Mouse (Mus musculus) embryo, embryonic 10.5 days (tissue): ENCODE measurements at regions not wholly inside any gene's neighbourhood (a gene's known extent, or its start where the extent isn't known, plus 50 kb on each side); places are given as distances from the start of the nearest gene placed in this dataset.

Experiments used
- DNase-seq: peaks from one replicate; pipeline ENCODE4 v3.0.0-alpha.2; 2015; ENCODE audit warnings: low spot score

- DNase-seq: no peak
Observed at GRCm38 (mm10) chr15:6191845-6192244, 107.7 kb upstream of the Dab2 start.

DNA sequence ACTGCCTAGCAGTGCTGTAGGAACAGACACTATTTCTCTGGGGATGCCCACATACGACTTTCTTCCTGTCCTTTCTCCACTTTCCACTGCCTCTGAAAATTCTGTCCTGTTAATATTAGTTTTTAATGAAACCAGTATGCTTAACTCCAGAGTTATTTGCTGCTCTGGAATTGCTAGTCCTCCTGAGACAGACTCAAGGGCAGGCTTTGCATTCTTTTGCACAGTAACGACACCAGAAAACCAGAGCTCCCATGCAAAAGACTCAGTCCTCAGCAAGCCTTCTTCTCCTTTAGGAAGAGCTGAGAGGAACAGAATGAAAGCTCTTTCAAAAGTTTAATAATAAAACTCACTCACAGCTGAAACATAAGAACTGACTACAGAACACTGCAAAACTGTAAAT lies 92.3 kb upstream of the Dab2 start:
- no peak for DNase-seq

DNA sequence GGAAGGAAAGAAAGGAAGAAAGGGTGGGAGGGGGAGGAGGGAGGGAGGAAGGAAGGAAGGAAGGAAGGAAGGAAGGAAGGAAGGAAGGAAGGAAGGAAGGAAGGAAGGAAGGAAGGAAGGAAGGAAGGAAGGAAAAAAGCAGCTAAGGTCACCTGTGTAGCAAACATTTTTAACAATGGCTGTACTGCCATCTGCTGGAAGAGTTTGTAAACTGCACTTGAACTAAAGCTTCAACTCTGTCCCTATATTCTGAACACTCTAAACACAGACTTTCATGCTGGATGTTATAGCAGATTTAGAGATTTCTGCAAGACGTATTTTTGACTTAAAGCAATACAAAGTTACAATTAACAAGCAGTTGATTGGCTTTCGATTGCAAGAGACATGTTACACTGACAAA lies 90.3 kb upstream of the Dab2 start:
- DNase-seq: peak; percentile 77

DNA sequence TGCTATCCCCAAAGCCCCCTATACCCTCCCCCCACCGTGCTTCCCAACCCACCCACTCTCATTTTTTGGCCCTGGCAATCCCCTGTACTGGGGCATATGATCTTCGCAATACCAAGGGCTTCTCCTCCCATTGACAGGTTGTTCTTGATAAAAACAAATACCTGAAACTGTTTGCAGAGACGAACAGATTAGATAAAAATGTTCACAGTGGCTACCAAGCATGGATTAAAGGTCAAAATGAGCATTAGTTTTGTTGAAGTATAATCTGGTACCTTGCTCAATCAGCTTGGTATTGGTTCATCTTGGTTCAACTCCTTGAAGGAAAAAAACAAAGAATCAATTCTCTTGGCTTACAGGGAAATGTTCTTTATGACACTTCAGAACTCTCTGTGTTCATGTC lies 81.5 kb upstream of the Dab2 start:
- DNase-seq: no peak

GRCm38 (mm10) chr15:6225227-6225626 lies 74.4 kb upstream of the Dab2 start:
- no peak for DNase-seq

DNA sequence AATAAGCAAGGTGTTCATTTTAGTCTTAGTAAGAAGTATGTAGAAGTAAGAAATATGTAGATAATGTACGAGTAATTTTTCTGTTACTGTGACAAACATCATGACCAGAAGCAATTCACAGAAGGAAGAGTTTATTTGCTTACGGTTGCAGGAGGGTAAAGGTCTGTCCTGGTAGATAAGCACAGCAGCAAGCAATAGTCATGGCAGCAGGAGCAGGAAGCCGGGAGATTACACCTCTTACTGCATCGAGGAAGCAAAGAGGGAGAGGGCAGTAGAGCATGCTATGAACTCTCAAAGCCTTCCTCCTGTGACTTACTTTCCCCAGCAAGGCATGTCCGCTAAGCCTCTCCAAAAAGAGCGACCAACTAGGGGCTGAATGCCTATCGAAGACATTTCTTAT lies 69.0 kb upstream of the Dab2 start:
- DNase-seq: no peak

GRCm38 (mm10) chr15:6231308-6232103 lies 68.1 kb upstream of the Dab2 start:
- DNase-seq: no peak

DNA sequence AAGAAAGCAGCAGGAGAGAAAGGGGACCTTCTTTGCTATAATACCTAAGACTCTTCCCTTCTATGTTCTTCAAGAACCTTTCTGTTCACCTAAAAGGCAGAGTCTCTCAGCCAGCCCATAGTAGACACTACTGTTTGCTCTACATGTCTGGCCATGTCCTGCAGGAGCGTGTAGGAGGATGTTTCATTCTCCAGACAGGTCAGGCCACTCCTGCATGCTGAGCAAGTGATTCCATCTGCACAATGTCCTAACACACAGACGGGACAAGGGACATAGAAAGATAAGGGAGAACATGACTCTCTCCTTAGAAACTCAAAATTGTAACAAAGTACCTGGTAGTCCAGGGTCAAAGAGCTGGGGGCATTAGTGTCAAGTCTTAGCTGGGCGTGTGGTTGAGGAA lies 66.0 kb upstream of the Dab2 start:
- DNase-seq: no peak

GRCm38 (mm10) chr15:6236583-6236982 lies 63.0 kb upstream of the Dab2 start:
- no peak for DNase-seq

GRCm38 (mm10) chr15:6237726-6238125 lies 61.9 kb upstream of the Dab2 start:
- no peak for DNase-seq

DNA sequence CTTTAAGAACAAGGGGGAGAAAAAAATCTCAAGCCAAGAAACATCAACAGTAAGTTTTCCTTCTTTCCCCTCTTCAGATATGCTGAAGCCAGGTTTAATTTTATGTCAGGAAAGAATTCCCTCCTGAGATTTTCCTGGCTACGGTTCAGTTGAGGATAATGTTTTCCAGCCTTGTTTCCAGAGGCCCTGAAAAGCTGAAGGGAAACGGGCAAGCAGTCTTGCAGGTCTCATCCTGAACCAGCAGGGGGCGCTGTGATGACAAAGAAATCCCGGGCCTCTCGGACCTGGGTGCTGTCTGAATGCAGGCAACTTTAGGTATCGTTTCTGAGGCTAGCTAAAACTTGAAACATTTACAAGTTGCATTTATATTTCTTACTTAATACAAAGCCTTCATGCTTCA lies 61.5 kb upstream of the Dab2 start:
- peak; percentile 93 for DNase-seq

GRCm38 (mm10) chr15:6238755-6239154 lies 60.8 kb upstream of the Dab2 start:
- no peak for DNase-seq

DNA sequence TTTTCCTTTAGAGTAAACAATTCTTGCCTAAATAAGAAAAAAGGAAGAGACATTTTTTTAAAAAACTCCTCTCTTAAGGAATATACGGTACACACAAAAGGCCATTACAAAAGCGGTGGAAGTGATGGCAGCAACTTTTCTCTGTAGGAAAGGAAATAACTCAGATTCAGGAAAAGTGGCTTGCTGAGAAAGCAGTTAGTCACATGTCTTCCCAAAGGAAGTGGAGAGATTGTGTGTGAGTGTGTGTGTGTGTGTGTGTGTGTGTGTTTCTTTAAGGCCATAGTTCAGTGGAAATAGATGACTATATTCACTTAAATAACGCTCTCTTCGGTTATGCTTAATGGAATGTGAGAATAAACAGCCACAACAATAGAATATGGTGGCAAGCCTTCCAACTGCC lies 57.5 kb upstream of the Dab2 start:
- no peak for DNase-seq

DNA sequence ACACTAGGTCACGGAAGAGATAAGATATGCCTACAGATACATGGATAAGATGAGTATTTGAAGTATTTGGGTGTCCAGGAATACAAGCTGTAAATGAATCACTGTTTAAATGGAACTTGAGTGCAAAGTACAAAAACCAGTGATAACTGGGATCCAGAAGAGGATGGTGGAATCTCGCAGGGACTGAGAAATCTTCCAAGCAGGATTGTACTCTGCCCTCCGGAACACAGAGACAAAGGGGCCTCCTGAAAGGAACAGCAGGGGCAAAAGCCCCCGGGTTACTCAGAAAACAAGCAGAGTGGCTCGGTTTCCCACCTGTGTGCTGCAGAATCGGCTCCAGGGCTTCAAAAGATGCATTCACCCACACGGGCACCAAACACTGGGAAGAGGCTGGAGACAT lies 55.2 kb upstream of the Dab2 start:
- no peak for DNase-seq

GRCm38 (mm10) chr15:6245950-6246894 lies 53.4 kb upstream of the Dab2 start:
- no peak for DNase-seq

DNA sequence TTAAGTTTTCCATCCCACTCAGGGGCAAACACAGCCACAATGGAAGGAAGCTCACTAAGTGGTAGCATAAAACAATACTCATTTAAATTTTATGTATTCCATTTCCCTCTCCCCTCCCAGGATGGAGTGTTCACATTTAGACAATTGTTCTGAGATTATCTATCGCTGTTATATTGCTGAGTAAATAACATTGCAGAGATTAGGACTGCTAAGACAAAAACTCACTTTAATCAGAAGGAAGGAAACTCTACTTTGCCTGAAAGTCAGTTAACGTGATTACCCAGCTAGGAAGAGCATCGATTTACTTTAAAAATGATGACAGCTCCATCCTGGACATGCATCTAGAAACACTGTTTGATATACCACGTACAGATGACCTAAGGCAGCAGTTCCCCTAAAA lies 51.1 kb upstream of the Dab2 start:
- DNase-seq: no peak
